Mouse (Mus musculus): ENCODE measurements around the gene Gm5141.
A peak's percentile ranks its signal among the peaks of the same experiment; 100 is the strongest.
"Not testable (repeated sequence)": the region's sequence is repeated elsewhere in the genome, so short reads cannot be mapped to it uniquely, and the experiment has no call there.

The Gm5141 gene

GRCm38 (mm10) chr13:62785199-62786134, at the start of gene Gm5141:
Gm5141 (minus strand) TSS chr13:62785808.
- peak; percentile 51 for DNase-seq

- no peak for DNase-seq
Measured at GRCm38 (mm10) chr13:62833341-62833740, 47.7 kb upstream of the Gm5141 start.

- no peak for DNase-seq
Measured at GRCm38 (mm10) chr13:62832239-62832638, 46.6 kb upstream of the Gm5141 start.

GRCm38 (mm10) chr13:62815705-62816104, 30.1 kb upstream of the Gm5141 start:
- not testable (repeated sequence) for DNase-seq

- no peak for DNase-seq
Measured at GRCm38 (mm10) chr13:62812713-62813112, 27.1 kb upstream of the Gm5141 start.

- not testable (repeated sequence) for DNase-seq
Measured at GRCm38 (mm10) chr13:62807981-62808380, 22.4 kb upstream of the Gm5141 start.

GRCm38 (mm10) chr13:62786135-62786493, 506 bp upstream of the Gm5141 start:
- not testable (repeated sequence) for DNase-seq

GRCm38 (mm10) chr13:62763806-62764205, 21.8 kb downstream of the Gm5141 start:
- peak; percentile 48 for DNase-seq

- DNase-seq: peak; percentile 65
Measured at GRCm38 (mm10) chr13:62760432-62761415, 24.9 kb downstream of the Gm5141 start, which contains the start of gene Platr25. Platr25 (minus strand) TSS chr13:62760709.

GRCm38 (mm10) chr13:62733322-62733721, 52.3 kb downstream of the Gm5141 start:
- DNase-seq: no peak

Data from thymus, postnatal 4 days (tissue).